Mouse (Mus musculus) neural tube, embryonic 13.5 days (tissue): ENCODE data around the gene Mapk1ip1. TPM values are rescaled to one million over a fixed set of nuclear protein-coding genes. Genes with fewer than 3 reads are reported as not detected.

Source experiments
- ATAC-seq: fragments of 200-750 bp; cut with Nextera tagmentation; 2 replicates; pipeline ENCODE4 v1.8.0; 2017; ENCODE audit warnings: low read depth, mild to moderate bottlenecking, moderate TSS enrichment, moderate library complexity
- H3K27ac ChIP-seq: fragments of 300-500 bp; sonication (generic); replicated peaks from 2 replicates; pipeline ENCODE4 v1.5.1; 2015; ENCODE audit warnings: moderate library complexity, mild to moderate bottlenecking, inconsistent platforms
- H3K27me3 ChIP-seq: fragments of 300-500 bp; sonication (generic); 2 replicates; pipeline ENCODE4 v1.6.1; 2015; ENCODE audit warnings: mild to moderate bottlenecking, inconsistent platforms
- H3K36me3 ChIP-seq: fragments of 300-500 bp; sonication (generic); 2 replicates; pipeline ENCODE4 v1.6.1; 2015; ENCODE audit warnings: mild to moderate bottlenecking, inconsistent platforms
- H3K4me1 ChIP-seq: fragments of 300-500 bp; sonication (generic); replicated peaks from 2 replicates; pipeline ENCODE4 v1.6.1; 2015; ENCODE audit warnings: inconsistent platforms
- H3K4me2 ChIP-seq: fragments of 300-500 bp; sonication (generic); 2 replicates; pipeline ENCODE4 v1.6.1; 2015; ENCODE audit warnings: inconsistent platforms, mild to moderate bottlenecking, moderate library complexity
- H3K4me3 ChIP-seq: fragments of 300-500 bp; sonication (generic); 2 replicates; pipeline ENCODE4 v1.5.1; 2015; ENCODE audit warnings: mild to moderate bottlenecking, inconsistent platforms
- H3K9ac ChIP-seq: fragments of 300-500 bp; sonication (generic); 2 replicates; pipeline ENCODE4 v1.6.1; 2015; ENCODE audit warnings: moderate library complexity, mild to moderate bottlenecking, inconsistent platforms
- H3K9me3 ChIP-seq: fragments of 300-500 bp; sonication (generic); 2 replicates; pipeline ENCODE4 v1.6.1; 2016; ENCODE audit warnings: inconsistent platforms
- WGBS: fragments of 180-500 bp; shearing (Covaris S2); methylation state at CpG from one replicate; pipeline ENCODE4 v1.1.7; 2015; 5-methylcytosine and 5-hydroxymethylcytosine counted together
- polyA plus RNA-seq: library from polyadenylated mRNA; unstranded; fragments of >200 nt; fragmentation: Nextera tagmentation; extraction: Ambion mirVana; gene quantifications from 2 replicates; pipeline ENCODE4 v1.2.1, GENCODE M21; 2015

Mapk1ip1 gene
- polyA plus RNA-seq = 34.0 and 35.5 TPM in 2 replicates

DNA sequence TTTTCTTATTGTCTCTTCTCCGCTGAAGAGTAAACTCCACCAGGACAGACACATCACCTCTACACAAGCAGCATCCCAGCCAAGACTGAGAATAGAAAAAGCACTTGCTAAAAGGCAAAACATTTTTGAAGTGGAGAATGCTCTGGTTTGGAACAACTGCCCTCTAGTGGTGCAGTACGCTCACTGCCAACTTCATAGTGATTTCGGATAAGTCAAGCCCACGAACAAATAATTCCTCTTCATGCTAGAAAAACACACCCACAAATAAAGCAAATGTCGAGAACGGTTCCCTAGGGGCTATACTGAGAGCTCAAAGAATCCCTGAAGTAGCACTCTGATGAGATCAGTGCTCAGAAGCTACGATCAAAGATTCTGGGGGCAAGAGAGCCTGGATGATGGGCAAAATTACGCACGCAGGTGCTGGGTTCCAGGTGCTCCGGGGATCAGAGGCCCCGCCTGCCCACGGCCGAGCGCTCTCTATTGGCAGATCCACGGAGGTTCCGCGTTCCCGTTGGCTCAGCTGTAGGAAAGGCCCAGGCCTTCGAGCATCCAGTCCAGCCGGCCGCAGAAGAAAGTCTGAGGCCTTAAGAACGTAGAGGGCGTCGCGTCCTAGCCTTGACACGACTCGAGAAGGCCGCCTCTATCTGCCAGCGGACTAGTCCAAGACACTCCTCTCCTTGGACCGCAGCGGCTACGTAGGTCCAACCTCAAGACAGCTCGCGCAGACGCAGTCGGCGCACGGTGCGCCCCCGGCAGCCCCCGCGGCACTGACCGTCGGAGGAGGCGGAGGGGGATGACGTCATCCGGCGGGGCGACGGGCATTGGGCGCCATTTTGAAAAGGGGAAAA is at the start of gene Mapk1ip1, which contains the start of gene Ppp2r2d:
Gene Mapk1ip1 (minus strand): TSS at position 730 of the 848 bp plus-strand sequence.
Gene Ppp2r2d (plus strand): TSS at position 536 of the 848 bp plus-strand sequence.
- WGBS = under 1% methylated on average over 51 of the region's 51 CpGs
- ATAC-seq = peak; percentile 93
- Histone ChIP-seq H3K9ac (peak within 1 kb of the TSS; percentile 98), H3K36me3 (peaks cover 16% of the 10 kb centered on the region; the same call in 1 of the 2 replicates), H3K27me3 (no peaks in the 10 kb centered on the region), H3K4me3 (peak within 1 kb of the TSS; percentile 98), H3K9me3 (no peaks in the 10 kb centered on the region), H3K27ac (peak within 1 kb of the TSS; percentile 96), H3K4me1 (peaks cover 83% of the 10 kb centered on the region), H3K4me2 (peak within 1 kb of the TSS; percentile 96)

DNA sequence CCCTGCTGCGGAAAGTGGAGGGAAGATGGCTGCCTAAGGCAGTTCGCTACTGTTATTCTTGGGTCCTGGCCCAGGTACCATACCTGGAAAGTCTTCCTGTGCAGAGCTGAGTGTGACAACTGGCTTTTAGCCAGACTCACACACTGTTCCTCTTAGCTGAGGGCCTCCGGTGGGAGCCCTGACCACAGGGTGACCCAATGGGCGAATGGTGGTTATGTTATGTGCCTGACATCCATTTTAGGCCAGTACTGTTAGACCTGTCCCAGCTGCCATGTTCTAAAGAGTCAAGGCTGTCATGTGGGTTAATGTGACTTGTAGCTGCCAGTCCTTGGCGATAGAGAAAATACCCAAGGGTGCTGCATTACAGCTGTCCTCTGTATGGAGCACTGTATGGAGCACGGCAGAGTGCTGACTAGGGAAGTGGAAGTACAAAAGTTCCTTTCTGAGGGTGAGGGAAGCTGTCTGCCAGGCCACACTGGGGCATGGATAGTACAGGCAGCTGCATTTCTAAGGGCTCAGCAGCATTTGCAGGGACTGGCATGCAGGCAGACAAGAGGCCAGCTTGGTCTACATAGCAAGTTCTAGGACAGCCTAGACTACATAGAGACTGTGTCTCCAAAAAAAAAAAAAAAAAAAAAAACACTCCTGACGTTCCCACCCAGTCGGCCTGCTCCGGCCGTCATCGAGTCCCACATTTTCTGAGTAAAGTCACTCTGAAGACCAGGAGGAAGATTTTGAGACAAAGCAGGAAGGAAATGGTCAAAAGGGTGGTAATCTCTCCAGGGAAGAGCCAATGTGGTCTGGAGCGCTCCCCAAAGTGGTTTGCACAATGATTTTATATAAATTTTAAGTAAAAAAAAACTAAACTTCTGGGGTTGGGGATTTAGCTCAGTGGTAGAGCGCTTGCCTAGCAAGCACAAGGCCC is 39.6 kb upstream of the Mapk1ip1 start:
- no peaks in the 10 kb centered on the region for H3K27me3 ChIP-seq
- 84% methylated on average over 13 of the region's 13 CpGs for WGBS
- no peak for ATAC-seq
- H3K9ac ChIP-seq = no peak overlapping the region
- no peaks in the 10 kb centered on the region for H3K4me1 ChIP-seq
- H3K27ac ChIP-seq = no peak overlapping the region
- H3K4me3 ChIP-seq = no peak overlapping the region
- no peaks in the 10 kb centered on the region for H3K9me3 ChIP-seq
- no peak overlapping the region for H3K4me2 ChIP-seq
- peaks cover 43% of the 10 kb centered on the region for H3K36me3 ChIP-seq

DNA sequence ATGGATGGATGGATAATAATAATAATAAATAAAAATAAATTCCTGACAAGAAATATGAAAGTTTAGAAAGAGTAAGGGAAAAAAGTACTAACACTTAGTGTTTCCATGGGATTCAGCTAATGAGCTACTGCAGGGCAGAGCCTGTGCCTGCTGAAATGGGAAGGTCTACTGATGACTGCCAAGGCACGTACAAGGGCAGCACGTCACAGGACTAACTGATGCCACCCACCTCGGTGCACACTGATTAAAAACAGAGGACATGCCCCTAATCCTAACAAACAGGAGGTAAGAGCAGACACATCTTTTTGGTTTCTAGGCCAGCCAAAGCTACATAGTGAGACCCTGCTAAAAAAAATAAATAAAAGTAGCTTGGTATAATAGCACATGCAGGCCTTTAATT is 37.7 kb upstream of the Mapk1ip1 start:
- peaks cover 62% of the 10 kb centered on the region for H3K36me3 ChIP-seq
- ATAC-seq = no peak
- no peak overlapping the region for H3K27ac ChIP-seq
- no peaks in the 10 kb centered on the region for H3K9me3 ChIP-seq
- H3K4me2 ChIP-seq = no peak overlapping the region
- no peak overlapping the region for H3K9ac ChIP-seq
- no peak overlapping the region for H3K4me3 ChIP-seq
- no peaks in the 10 kb centered on the region for H3K27me3 ChIP-seq
- no peaks in the 10 kb centered on the region for H3K4me1 ChIP-seq
- 97% methylated on average over 3 of the region's 3 CpGs for WGBS

DNA sequence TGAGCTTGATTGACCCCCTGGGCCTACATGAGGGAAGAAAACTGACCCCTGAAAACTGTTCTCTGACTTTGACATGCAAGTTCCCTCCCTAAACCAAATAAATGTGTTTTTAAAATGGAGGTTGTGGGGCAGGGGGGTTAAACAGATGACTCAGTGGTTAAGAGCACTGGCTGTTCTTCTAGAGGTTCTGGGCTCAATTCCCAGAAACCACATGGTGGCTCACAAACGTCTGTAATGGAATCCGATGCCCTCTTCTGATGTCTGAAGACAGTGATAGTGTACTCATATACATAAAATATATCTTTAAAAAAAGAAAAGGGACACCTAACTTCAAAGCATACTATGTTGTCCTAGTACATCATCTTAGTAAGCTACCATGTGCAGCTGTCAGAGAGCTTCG is 29.0 kb upstream of the Mapk1ip1 start:
- Histone ChIP-seq H3K9me3 (no peaks in the 10 kb centered on the region), H3K27me3 (no peaks in the 10 kb centered on the region), H3K9ac (no peak overlapping the region), H3K4me2 (no peak overlapping the region), H3K4me3 (no peak overlapping the region), H3K4me1 (no peaks in the 10 kb centered on the region), H3K36me3 (peaks cover 97% of the 10 kb centered on the region), H3K27ac (no peak overlapping the region)
- WGBS = 79% methylated on average over 3 of the region's 3 CpGs
- ATAC-seq = no peak

DNA sequence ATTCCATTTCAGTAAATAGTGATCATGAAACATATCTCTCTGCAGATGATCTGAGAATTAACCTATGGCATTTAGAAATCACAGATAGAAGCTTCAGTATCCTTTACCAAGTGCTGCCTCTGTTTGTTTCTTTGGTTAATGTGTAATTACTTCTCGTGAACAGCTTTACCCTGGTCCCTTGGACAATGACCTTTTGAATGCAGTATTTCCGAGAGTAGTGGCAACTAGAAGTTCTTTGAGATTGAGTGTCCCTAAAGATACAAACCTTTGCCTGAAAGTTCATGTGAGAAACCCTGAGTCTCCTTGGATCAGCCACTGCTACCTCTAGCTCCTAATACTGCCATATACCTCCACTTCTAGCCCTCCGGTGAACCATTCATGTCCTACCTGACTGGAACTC is 26.9 kb upstream of the Mapk1ip1 start:
- Histone ChIP-seq H3K4me2 (no peak overlapping the region), H3K36me3 (peaks cover 97% of the 10 kb centered on the region), H3K9me3 (no peaks in the 10 kb centered on the region)

DNA sequence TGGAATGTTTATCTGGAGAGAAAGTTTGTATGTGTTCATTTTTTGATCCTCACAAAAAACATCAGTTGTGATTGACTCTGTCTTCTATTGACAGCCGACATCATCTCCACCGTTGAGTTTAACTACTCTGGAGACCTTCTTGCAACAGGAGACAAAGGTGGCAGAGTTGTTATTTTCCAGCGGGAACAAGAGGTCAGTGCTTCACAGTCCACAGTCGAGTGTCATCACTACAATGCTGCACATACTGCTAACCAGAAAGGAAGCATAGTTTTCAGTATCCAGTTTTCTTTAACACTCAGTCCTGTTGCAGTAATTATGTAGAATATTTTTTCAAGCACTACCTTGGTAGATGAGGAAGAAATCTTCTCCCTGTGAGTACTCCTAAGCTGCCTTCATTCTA is 22.2 kb upstream of the Mapk1ip1 start:
- H3K9ac ChIP-seq = no peak overlapping the region
- ATAC-seq = no peak
- peaks cover 8% of the 10 kb centered on the region; the same call in 1 of the 2 replicates for H3K4me1 ChIP-seq
- H3K36me3 ChIP-seq = peaks cover 54% of the 10 kb centered on the region
- H3K27me3 ChIP-seq = no peaks in the 10 kb centered on the region
- no peak overlapping the region for H3K4me2 ChIP-seq
- H3K9me3 ChIP-seq = no peaks in the 10 kb centered on the region
- no peak overlapping the region for H3K27ac ChIP-seq
- no peak overlapping the region for H3K4me3 ChIP-seq
- WGBS = 93% methylated on average over 4 of the region's 4 CpGs

More for the DNA sequence above, 26.9 kb upstream of the Mapk1ip1 start:
- Histone ChIP-seq H3K4me1 (no peaks in the 10 kb centered on the region), H3K27me3 (no peaks in the 10 kb centered on the region), H3K4me3 (no peak overlapping the region), H3K27ac (no peak overlapping the region), H3K9ac (no peak overlapping the region)
- WGBS = 82% methylated on average over 3 of the region's 3 CpGs
- ATAC-seq = no peak

DNA sequence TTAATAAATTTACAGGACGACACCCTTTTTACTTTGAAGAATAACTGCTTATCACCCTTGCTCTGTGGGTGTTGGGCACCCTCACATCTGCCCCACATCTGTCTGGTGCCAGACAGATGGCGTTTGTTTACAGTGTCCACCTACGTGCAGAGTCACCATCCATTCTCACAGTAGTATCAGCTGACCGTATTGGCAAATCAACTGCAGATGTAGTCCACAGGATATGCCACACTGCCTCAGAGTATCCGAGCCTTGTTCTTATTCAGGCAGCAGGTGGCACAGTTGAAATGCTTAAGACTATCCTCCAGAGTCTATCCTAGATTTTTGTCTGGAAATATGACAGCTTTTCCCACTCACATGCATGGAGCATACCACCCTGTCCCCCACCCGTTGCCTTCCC is 21.2 kb upstream of the Mapk1ip1 start:
- peaks cover 44% of the 10 kb centered on the region for H3K36me3 ChIP-seq
- no peak overlapping the region for H3K4me2 ChIP-seq
- no peak overlapping the region for H3K27ac ChIP-seq
- no peak overlapping the region for H3K9ac ChIP-seq
- 81% methylated on average over 6 of the region's 6 CpGs for WGBS
- no peak overlapping the region for H3K4me3 ChIP-seq
- no peak for ATAC-seq
- H3K27me3 ChIP-seq = no peaks in the 10 kb centered on the region
- H3K4me1 ChIP-seq = peaks cover 9% of the 10 kb centered on the region; the same call in 1 of the 2 replicates
- H3K9me3 ChIP-seq = no peaks in the 10 kb centered on the region

DNA sequence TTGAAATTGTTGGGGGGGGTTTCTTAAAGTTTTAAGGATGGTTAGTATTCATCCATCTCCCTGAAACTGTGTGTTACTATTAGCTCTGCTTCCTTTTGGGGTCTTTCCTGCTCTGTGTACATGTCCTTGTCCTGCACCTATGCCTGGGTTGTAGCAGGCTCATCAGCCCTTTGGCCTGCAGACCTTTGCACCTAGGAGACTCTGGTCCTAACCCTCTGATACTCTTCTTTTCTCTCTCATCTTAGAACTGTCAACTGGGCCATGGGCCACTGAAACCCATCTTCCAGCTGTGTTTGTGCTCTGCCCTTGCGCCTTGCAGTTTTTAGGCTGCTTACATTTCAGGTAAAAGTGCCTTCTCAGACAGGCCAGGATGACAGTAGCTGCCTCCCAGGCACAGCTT is 18.7 kb upstream of the Mapk1ip1 start:
- H3K27me3 ChIP-seq = no peaks in the 10 kb centered on the region
- H3K4me1 ChIP-seq = peaks cover 9% of the 10 kb centered on the region; the same call in 1 of the 2 replicates
- H3K4me2 ChIP-seq = no peak overlapping the region
- peaks cover 32% of the 10 kb centered on the region for H3K36me3 ChIP-seq
- H3K4me3 ChIP-seq = no peak overlapping the region
- 96% methylated on average over 1 of the region's 1 CpGs for WGBS
- H3K27ac ChIP-seq = no peak overlapping the region
- no peak overlapping the region for H3K9ac ChIP-seq
- ATAC-seq = no peak
- no peaks in the 10 kb centered on the region for H3K9me3 ChIP-seq

DNA sequence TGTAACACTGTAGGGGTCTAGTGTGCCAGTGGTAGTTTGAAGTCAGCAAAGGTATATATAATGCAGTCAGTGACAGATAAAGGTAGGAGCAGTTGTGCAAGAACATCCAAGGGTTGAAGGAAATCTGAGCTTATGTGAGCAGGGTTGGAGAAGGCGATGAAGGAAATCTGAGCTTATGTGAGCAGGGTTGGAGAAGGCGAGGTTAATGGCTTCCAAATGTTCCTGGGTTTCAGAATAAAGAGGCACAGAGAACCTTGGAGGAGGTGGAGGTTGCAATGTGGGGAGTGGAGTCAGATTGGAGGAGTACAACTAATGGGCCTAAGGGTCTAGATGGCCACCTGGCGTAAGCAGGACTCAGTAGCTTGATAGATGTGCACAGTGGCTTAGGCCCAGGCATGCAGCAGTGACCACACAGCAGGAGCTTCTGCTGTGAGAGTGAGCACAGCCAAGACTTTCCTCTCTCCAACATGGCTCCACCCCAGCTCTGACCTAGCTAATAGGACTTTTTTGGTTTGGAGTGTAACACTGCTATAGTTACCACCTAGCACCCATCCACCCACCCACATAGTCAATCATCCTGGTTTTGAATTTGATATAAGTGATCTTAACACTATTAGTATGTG is 18.0 kb upstream of the Mapk1ip1 start:
- Histone ChIP-seq H3K9ac (no peak overlapping the region), H3K9me3 (no peaks in the 10 kb centered on the region), H3K27ac (no peak overlapping the region), H3K36me3 (peaks cover 27% of the 10 kb centered on the region), H3K4me3 (no peak overlapping the region), H3K4me1 (peaks cover 9% of the 10 kb centered on the region; the same call in 1 of the 2 replicates), H3K4me2 (no peak overlapping the region), H3K27me3 (no peaks in the 10 kb centered on the region)
- ATAC-seq = no peak
- WGBS = 92% methylated on average over 3 of the region's 3 CpGs

DNA sequence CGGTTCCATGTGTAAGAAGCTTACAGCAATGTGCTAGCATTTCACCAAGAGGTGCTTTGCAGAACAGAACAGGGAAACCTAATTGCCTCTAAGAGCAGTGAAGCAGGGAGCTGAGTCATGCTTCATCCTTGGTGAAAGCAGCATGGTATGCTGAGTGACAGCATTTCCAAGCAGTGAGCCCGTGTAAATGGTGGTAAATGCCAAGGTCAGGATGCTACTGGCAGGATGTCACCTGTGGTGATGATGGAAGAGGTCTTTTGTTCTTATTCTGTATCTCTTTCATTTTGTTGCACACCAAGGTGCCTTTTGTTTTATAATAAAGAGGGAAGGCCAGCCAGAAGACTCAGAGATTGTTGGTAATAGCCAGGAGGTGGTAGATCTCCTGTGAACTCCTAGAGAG is 10.6 kb upstream of the Mapk1ip1 start:
- WGBS = 69% methylated on average over 2 of the region's 2 CpGs
- Histone ChIP-seq H3K36me3 (peaks cover 58% of the 10 kb centered on the region), H3K9ac (no peak overlapping the region), H3K4me3 (no peak overlapping the region), H3K27ac (no peak overlapping the region), H3K4me2 (no peak overlapping the region), H3K27me3 (no peaks in the 10 kb centered on the region), H3K9me3 (no peaks in the 10 kb centered on the region), H3K4me1 (peaks cover 9% of the 10 kb centered on the region; the same call in 1 of the 2 replicates)
- no peak for ATAC-seq

DNA sequence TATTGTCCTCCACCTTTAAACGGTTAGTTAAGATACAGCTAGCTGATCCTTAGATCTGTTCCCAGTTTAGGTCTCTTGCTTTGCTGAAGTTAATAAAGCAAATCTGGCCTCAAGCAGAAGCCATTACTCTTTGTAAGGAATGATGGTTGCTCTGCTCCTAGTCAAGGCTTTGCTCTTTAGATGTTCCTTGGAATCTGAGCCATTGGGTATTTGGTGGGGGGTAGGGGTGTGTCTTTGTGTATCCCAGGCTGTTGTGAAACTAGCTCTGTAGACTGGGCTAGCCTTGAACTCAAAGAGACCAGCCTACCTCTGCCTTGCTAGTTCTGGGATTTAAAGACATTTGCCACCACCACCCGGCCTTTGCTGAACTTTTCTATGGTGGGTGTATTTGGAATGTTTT is 8.1 kb upstream of the Mapk1ip1 start:
- Histone ChIP-seq H3K36me3 (peaks cover 61% of the 10 kb centered on the region), H3K27me3 (no peaks in the 10 kb centered on the region), H3K9ac (no peak overlapping the region), H3K4me2 (no peak overlapping the region), H3K4me1 (peaks cover 25% of the 10 kb centered on the region), H3K9me3 (no peaks in the 10 kb centered on the region), H3K4me3 (no peak overlapping the region), H3K27ac (no peak overlapping the region)
- no peak for ATAC-seq
- 90% methylated on average over 2 of the region's 2 CpGs for WGBS
